Mouse (Mus musculus) heart, postnatal 0 days (tissue): ENCODE results near the gene 1700020L24Rik.

Source experiments
- CTCF ChIP-seq: IDR thresholded peaks from 2 replicates; pipeline ENCODE4 v1.5.1; 2016; ENCODE audit warnings: antibody characterized with exemption, control low read depth, low read depth
- EP300 ChIP-seq: IDR thresholded peaks from 2 replicates; pipeline ENCODE4 v1.6.1; 2016; ENCODE audit warnings: antibody characterized with exemption, low read depth

DNA sequence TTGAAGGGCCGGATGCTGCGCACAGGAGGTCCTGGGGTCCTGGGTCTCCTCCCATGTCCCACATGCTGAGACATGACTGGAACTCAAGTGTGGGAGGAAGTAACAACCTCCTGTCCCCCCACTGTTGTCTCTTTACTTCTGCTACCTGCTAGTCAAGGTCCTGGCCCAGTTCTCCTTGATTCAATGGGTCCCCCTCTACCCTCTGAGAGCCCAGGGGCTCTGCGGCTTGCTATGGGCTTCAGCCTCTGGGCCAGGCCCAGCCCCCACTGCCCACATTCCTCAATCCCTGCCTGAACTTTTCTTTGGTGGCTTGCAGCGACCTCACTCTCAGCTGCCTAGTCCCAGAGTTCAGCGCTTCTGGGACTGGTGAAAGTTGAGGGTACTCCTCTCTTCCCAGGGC lies 8.1 kb upstream of the 1700020L24Rik start, which contains the start of gene Gas2l2:
- TF ChIP-seq CTCF (no peak), EP300 (no peak)
